Mouse (Mus musculus) NIH3T3 (cell line): ENCODE data around the gene Mamdc2.

Experiments used
- DNase-seq: peaks from one replicate; pipeline ENCODE4 v3.0.0-alpha.2; 2012; ENCODE audit warnings: low read depth

Mamdc2 gene

DNA sequence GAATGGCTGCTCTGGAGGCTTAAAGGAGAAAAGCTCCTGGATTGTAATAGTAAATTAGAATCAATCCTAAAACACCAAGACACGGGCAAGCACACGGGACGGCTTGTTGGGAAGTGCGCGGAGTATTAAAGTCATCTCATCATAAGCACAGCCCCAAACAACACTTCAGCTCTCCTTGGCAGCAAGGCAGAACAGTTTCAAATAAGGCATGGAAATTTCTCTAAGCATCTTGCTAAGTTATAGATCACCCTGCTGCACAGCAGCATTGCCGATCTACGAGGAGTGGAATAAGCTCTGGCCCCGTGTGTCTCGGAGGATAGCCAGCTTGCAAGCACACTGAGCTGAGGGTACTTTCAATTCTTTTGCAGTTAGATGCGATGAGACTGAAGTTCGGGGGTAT is 13.8 kb downstream of the Mamdc2 start:
- no peak for DNase-seq

DNA sequence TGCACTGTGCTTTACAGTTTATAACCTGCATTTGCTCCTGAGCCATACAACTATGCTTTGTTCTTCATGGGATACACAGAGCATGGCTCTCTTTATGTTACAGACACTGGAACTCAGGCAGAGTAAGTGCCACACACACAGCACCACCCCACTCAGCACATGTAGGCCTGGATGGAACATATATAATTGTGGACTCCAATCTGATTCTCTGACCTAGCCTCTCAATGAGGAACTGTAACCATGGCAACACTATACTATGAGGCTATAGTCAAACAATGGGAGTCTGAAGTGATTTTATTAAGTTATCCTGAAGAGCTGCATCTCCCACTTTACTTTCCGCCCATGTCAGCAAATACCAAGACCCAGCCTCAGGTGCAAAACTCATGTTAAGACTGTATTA is 30.6 kb downstream of the Mamdc2 start:
- no peak for DNase-seq

DNA sequence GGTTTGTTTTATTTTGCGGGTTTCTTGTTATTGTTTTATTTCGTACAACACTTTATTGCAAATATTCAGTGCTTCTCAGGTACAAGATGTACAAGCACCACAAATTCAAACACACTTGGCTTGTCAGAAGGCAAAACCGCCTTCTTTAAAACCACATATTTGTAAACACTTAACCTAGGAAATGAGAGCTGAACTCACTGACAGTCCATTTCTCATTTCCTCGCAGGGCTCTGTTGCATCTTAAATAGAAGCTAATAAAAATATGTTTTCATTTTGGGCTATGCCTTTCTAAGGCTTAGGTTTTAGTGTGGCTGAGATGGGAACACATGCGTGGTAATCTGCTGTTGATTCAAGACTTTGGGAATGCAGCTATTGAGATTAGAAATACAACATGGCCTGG is 37.4 kb downstream of the Mamdc2 start:
- no peak for DNase-seq

DNA sequence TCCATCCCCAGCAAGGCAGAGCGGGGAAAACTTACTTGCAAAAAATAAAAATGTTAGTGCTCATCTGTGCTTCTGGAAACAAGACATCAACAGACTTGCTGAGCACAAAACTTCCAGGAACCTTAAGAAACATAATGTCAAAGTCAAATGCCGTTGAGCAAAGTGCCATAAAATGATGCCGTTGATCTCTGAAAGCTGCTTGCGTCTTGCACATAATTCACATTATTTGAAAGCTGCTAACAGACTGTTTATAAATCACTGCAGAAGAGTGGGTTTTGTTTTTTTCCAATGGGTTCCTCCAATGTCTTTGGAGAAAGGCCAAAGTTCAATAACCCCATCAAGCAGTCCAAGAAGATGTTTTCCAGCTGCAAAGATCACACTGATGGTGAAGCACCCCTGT is 37.9 kb downstream of the Mamdc2 start:
- no peak for DNase-seq

DNA sequence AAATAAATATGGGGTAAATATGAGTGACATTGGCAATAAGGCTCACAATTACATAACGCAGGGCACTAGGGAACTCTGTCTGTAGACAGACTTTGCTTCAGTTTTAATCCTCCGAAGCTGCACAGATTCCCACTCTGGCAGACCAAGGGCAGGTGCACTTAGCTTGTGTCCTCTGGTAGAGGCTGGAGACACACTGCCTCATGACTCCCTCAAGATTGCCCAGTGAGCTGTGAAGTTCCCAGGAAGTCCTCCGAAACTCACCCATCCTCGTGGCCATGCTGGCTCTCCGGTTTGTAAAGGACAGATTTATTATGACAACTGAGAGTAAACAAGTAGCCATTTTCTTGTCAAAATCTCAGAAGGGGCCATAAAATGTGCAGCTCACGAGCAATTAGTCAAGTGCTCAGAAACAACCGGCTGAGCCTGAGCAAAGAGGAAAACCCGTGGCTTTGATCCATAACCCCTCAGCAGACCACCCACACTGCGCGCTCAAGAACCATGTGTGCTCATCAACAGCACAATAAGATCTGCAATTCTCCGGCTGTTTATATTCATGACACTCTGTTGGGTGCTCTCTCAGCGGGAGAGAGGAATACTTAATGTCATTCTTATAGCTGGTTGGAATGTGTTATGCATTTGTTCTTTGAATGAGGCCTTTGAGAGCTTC is 46.6 kb downstream of the Mamdc2 start:
- no peak for DNase-seq

DNA sequence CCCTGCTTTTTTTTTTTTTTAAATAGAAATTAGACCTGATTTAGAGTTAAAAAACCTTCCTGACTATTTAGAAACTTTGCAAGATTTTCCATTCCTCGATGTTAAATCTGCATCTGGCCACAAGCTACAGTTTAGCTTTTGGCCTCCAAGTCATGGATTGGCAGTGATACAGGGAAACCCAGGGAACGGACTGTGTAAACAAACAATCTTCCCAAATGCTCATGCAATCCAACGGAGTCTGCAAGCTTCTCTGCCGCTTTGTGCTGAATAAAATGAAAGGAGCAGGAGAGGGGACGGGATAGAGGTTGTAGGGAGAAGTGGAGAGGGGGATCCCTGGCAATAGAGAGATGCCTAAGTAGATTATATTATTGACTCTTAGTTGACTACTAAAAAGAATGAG is 47.8 kb downstream of the Mamdc2 start:
- peak; percentile 82 for DNase-seq

DNA sequence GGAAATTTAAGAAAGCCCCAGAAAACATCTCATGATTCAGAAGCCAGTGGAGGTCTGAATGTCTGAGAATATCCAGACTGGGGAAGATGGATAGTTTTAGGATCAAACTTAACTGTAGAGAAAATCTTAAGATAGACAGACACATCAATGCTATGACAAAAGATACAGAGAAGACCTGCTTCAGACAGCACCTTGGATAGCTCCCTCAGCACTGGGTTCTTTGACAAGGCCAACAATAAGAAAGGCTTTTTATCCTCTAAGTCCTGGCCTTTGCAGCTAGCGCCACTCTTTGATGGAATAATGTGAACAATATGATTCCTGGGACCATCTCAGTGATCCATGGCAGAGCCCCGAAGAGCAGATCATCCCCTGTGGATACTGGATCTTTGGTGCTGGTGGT is 52.3 kb downstream of the Mamdc2 start:
- peak; percentile 66 for DNase-seq

DNA sequence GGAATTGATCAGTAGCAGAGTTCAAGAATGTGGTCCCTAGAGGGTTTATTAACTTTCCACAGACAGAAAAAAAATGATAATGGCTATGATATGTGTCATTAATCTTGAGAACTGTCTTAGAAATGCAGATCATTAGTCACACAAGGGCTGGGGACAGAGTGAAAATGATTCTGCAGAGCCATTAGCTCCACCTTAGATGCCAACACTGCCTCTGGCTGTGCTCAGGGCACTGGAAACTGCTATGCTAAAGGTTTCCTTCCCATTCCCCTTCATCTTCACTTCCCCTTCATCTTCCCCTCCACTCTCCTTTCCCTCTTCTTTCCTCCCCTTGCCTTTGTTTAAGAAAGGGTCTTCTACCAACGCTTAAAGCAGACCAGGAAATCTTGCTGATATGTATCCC is 53.6 kb downstream of the Mamdc2 start:
- no peak for DNase-seq

DNA sequence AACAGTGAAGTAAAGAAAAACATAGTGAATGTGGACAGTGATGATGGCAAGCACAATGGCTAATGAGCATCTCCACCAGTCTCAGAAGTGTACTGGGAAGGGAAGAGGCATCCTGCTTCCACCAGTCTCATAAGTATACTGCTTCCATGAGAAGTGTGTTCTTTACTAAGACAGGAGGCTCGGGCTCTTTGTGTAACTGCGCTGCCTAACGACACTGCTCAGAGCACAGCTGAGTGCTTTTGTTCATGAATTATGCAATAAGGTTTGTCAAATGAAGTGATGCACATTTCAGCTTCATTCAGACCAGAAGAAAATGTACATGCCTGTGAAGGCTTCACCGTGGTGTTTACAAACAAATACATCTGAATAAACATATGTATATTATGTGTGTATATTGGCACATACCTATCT is 59.4 kb downstream of the Mamdc2 start:
- no peak for DNase-seq

DNA sequence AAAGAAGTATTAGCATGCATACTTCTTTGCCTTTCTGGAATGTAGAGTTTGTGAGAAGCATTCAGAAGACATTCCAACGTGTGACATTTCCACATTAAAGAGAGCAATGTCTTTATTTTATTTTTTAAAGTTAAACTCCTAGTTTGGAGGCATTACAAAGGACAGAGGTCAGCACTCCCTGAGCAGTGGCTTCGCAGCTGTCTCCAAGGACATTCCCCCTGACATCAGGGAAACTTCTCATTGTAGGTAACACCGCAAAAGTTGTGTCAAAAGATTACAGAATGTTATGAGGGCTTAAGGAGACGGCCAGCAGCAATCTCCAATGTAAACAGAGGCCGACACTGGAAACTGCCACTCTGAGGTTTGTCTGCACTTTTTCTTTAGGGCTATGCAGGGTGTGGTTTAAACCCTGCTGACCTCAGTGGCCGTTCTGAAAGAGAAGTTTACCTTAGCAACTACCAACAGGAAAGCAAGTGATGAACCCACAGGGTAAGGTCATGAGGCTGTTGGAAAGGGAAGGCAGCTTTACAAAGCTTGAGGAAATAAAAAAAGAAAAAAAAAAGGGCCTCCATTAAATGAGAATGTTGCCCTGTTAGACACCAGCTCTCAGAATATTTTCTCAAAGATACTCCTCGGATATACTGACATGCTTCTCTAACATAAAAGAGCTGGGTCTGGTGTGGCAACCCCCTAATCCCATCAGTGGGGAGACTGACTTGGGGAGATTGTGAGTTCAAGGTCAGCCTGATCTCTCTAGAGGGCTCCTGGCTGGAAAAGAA is 60.0 kb downstream of the Mamdc2 start:
- no peak for DNase-seq

DNA sequence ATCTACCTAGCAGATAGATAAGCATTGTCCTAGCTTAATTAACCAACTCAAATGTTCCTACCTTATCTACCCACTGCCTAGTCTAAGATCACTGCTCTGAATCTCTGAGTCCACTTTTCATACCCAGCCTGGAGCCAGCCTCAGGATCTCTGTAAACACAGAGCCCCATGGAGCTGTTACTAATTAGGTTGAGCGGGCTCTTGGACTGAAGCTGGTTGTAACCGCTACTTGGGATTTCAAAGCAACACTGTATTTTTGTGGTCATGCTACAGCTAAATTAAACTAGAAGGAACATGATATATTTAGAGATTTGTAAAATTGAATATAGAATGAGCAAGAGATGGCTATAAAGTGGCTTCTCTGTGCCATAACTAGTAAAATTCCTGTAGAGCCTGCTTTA is 65.8 kb downstream of the Mamdc2 start:
- DNase-seq = no peak

DNA sequence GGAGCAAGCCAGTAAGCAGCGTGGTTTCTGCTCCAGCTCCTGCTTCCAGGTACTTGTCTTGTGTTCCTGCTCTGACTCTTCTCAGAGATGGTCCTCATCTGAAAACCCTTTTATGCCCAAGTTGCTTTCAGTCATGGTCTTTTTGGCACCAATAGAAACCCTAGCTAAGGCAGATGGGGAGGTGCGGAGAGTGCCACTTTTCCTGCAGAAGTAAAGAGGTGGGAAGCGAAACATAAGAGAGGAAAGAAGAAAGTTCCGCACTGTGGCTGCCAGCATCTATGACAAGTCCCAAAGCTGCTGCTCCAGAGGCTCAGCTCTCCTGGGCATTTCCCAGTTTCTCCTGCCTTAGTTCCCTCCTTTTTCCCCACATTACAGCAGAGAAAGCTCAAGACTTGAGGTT is 67.3 kb downstream of the Mamdc2 start:
- DNase-seq = no peak

DNA sequence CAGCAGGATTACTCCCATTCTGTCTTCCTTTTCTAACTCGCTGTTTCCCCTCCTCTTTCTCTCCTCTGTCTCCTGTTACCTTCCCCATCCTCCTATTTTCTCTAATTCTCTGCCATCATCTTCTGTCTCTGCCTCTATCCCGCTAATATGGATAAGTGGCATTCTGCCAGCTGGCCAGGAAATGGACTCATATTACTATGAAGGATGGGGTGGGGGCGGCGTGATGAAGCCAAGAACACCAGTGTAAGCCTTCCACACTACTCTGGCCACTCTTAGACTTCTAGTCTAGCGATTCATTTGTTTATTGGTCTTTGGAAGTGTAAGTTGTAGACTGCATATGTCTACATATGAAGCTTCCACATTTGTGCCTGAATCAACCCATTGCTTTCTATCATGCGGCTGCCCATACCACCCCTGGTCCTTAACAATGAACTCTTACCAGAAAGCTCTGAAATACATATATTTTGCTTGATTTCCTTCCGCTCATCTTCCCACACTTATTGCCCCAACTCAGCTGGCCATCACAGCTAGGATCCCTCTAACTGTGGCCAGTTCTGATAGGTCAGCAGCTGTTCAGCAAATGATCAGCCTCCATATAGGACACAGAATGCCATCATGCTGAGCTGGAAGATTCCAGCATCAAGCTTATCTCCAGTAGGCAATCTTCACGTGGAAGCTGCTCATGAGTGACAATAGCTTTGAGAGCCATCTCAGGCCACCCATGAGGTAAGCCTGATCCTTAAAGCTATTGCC is 68.3 kb downstream of the Mamdc2 start:
- no peak for DNase-seq

DNA sequence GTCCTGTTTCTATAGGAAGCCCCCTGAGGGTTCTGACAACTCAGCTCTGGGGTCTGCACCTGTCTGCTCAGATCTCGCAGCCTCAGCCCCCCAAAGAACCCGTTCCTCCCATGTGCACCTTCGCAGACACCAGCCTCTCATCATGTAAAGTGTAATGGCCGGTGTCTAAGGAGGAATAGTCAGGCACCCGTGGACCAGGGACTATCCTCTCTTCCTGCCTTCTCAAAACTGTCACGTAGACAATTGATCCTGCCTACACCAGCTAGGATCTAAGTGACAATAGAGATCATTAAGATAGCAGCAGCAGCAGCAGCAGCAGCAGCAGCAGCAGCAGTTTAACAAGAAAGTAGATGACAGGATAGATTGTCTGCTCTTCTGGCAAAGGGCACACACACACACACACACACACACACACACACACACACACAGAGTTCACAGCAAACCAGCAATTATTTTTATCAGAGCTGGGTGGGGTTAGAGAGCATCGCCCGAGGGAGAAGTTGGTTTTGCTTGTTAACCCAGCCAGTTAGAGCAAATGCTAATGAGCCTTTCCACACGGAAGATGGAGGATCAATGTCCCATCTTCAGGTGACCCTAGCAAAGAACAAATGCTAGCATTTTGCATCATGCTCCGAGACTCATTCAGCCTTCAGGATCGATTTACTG is 71.6 kb downstream of the Mamdc2 start:
- no peak for DNase-seq

DNA sequence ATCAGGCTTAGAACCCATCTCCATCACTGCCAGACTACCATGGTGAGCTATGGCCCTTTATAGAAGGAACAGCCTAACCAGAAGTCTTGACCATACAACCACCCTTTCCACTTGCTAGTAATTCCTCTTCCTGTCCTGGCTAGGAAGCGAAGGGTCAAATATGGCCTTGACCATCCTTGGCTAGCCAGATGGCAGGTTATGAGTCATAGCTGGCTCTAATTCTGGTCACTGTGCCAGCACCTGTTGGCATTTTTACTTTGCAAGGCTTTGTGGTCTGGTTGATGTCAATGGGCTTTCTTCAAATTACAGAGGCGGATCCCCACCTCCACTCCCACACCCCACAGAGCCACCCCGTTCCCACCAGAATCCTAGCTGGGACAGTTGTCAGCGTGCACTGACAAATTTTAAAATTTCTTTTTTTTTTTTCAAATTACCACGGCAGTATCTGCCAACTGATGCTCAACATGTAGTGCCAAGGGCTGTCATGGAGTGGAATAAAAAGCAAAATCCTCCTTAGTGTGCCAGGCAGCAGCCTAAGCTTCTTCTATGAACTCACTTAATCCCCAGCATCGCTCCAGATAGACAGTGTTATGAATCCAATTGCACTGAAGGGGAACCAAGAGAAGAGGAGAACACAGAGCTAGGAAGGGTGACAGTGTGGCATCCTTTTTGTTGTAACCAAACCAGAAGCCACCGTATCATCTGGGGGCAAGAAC is 73.1 kb downstream of the Mamdc2 start:
- DNase-seq = peak; percentile 31

DNA sequence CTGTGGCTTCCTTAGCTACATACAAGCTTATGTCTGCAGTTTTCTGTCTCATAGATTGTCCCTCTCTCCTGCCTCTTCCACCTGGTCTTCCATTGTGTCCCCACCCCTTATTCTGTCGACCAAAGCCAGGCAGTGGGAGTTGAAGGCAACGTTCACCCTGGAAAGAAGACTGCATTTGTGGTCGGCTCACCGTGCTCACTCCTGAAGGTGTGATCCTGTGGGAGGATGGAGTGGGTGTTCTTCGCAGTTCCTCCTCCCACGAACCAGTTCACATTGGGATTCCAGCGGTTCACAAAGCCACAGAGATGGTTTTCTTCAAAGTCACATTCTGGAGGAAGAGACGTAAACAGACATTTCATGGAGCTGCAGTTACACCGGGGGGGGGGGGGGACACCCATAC is 74.5 kb downstream of the Mamdc2 start:
- DNase-seq = no peak

DNA sequence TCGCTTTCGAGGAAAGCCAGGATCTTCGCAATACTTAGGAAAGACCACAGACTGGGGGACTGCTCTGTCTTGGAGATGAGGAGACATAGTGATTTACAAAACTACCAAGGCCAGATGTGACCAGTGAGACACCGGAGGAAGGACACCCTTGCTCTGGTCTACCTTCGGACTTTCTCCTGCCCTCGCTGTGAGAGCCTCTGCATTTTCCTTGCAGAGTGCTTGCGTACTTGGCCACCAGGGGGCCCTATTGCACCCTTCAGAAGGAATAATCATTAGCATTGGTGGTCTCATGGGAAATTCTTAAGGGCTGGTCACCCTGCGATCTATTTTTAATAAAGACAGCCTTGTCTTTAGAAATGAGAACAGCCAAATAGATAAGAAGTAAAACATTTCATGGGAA is 75.0 kb downstream of the Mamdc2 start:
- peak; percentile 65 for DNase-seq

DNA sequence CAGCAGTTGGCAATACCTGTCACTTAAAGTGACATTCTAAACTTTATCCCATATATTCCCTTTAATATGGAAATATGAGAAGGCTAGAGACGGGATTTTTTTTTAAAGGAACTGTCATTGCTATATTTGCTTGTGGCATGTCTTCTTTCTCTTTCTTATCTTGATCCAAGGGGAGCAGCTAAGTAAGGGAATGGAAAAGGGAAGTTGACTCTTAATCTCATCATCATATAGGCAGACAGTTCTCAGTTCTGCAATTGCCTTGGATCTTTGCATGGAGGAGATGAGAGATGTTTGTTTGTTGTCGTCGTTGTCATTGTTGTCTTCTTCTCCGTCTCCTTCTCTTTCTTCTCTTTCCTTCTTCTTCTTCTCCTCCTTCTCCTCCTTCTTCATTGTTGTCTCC is 79.0 kb downstream of the Mamdc2 start:
- DNase-seq = no peak

DNA sequence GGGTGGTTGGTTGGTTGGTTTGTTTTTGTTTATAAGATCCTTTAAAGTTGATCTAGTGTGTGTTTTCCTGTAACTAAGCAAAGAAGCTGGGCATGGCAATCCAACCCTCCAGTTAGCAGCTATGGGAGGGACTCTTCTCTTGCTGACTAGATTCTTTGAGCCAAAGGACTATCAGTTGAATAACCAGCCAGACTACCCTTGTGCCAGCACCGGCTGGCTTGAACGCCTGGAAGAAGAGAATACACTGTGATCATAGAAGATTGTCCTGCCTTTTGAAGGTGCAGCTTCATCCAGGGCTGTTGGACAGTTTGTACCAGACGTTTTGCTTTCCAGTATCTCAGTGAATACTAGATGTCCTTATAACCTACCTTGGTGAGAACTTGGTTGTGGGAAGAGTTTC is 86.2 kb downstream of the Mamdc2 start:
- no peak for DNase-seq

DNA sequence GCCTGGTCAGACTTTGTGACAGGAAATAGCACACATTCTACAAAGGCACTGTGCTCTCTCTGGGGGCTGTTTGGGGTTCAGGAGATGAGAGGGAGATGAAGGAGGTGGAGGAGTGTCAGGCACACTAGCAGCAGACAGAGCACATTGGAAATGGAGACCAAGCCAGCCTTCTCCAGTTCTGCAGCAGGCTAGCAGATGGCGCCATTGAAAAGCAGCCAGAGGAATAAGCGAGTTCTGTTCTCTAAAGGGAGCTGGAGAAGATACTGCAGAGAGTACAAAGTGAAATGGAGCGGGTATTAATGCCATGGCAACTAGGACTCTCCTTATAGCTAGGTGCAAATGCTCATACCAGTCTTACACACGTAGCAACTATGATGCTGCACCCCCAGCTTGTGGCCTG is 87.1 kb downstream of the Mamdc2 start:
- no peak for DNase-seq

DNA sequence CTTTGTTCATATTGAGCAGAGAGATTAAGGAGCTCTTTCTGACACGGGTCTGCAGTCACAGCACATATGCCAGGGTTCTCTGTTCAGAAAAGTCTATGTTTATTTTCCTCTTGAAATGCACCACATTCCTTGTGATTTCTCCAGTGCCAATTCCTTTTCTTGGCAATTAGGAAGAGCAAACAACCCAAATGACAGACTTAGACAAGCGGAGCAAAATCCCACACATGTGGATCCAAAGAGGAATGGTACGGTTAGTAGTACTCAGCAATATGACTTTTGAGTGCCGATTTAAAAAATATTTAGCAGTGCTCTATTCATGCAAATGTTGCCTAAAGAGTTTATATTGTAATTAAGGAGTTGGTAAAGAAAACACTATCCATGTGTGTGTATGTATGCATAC is 87.7 kb downstream of the Mamdc2 start:
- DNase-seq = no peak

DNA sequence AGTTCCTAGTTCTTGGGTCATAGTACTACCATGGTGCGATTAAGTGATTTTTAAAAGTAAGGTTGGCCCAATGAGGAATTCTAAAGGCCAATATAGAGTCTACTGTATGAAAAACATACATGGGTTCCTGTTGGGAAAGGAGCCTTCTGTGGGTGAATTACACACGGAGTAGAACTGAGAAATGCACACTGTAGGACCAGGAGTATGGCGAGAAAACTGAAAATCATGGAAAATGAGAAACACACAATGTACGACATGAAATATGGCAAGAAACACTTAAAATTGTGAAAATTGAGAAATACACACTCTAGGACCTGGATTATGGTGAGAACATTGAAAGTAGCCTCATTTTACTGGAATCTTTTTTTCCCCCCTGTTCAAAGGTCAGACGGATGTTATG is 91.0 kb downstream of the Mamdc2 start:
- no peak for DNase-seq
